Mouse (Mus musculus): ENCODE measurements around the gene Olfr311. TPM values are rescaled to one million over a fixed set of nuclear protein-coding genes. Genes with fewer than 3 reads are reported as not detected.

Gene Olfr311
- total and polyA plus RNA-seq, 2 experiments from 2014 or later = not detected

- H3K27me3 ChIP-seq (ENCODE audit: insufficient read depth, low read length) = no peaks in the 10 kb centered on the region
- no peak for TF ChIP-seq CTCF (IDR thresholded peaks at IDR 0.05; ENCODE audit: low read depth)
- H3K27ac ChIP-seq (ENCODE audit: low read depth, low read length) = no peak overlapping the region
- 79% methylated on average over 6 of the region's 6 CpGs for WGBS
- peak overlapping the region; percentile 70 for H3K4me3 ChIP-seq (ENCODE audit: low read depth, low read length)
- H3K4me2 ChIP-seq (ENCODE audit: low read depth) = peak overlapping the region; percentile 73
- no peak for DNase-seq
- H3K9ac ChIP-seq = peak overlapping the region; percentile 82
- H3K36me3 ChIP-seq (ENCODE audit: insufficient read depth) = peaks cover 15% of the 10 kb centered on the region
- no peaks in the 10 kb centered on the region for H3K9me3 ChIP-seq (ENCODE audit: low read length)
- no peak for ATAC-seq
- peaks cover 8% of the 10 kb centered on the region for H3K4me1 ChIP-seq (ENCODE audit: insufficient read depth)
These were observed 28.9 kb downstream of the Olfr311 start for GRCm38 (mm10) chr11:58867954-58868330.

DNA sequence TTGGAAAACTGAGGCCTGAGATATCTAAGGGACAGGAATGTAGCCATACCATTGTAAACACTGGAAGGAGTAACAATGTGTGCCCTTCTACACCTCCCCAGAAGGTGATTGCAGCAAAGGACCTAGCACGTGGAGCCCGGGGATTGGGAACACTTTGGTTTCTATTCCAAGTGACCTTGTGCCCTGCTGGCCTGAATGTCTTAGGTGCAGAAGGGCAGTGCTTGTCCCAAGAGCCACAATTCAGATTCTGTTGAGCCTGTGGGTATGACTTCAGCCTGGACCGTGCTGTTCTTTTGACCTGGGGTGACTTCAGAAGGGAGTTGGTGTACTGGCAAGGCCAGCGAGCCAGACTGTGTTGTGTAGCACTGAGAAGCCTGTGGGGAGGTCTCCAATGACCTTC, 31.9 kb downstream of the Olfr311 start:
- H3K4me2 ChIP-seq (ENCODE audit: low read depth) = no peak overlapping the region
- H3K36me3 ChIP-seq (ENCODE audit: insufficient read depth) = peaks cover 15% of the 10 kb centered on the region
- ATAC-seq = no peak
- 86% methylated on average over 4 of the region's 4 CpGs for WGBS
- no peak for DNase-seq
- H3K4me3 ChIP-seq (ENCODE audit: low read depth, low read length) = no peak overlapping the region
- no peaks in the 10 kb centered on the region for H3K9me3 ChIP-seq (ENCODE audit: low read length)
- H3K27ac ChIP-seq (ENCODE audit: low read depth, low read length) = no peak overlapping the region
- H3K27me3 ChIP-seq (ENCODE audit: insufficient read depth, low read length) = no peaks in the 10 kb centered on the region
- peaks cover 8% of the 10 kb centered on the region for H3K4me1 ChIP-seq (ENCODE audit: insufficient read depth)
- H3K9ac ChIP-seq = no peak overlapping the region
- TF ChIP-seq CTCF (IDR thresholded peaks at IDR 0.05; ENCODE audit: low read depth) = no peak

DNA sequence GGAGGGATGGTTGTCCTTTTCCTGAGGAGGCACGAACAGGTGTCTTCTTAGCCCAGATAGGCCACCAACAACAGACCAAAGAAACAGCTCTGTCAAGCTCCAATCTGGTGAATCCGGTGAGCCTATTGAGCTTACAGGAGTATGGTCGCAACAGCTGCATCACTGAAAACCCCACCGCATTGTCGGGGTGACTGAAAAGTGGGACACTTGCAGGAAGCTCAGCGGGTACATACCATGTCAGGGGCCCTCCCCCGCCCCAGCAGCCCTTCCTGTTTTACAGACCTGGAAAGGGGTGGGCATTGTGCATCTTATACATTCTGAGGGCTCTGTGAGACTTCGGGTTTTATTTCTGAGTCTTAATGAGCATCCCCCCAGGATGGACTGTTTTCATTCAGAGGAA, 44.7 kb downstream of the Olfr311 start:
- no peak for TF ChIP-seq CTCF (IDR thresholded peaks at IDR 0.05; ENCODE audit: low read depth)
- ATAC-seq = no peak
- no peaks in the 10 kb centered on the region for H3K27me3 ChIP-seq (ENCODE audit: insufficient read depth, low read length)
- H3K4me3 ChIP-seq (ENCODE audit: low read depth, low read length) = no peak overlapping the region
- H3K4me1 ChIP-seq (ENCODE audit: insufficient read depth) = no peaks in the 10 kb centered on the region
- DNase-seq = no peak
- no peak overlapping the region for H3K9ac ChIP-seq
- WGBS = 85% methylated on average over 8 of the region's 8 CpGs
- H3K36me3 ChIP-seq (ENCODE audit: insufficient read depth) = peaks cover 45% of the 10 kb centered on the region
- no peaks in the 10 kb centered on the region for H3K9me3 ChIP-seq (ENCODE audit: low read length)
- H3K27ac ChIP-seq (ENCODE audit: low read depth, low read length) = no peak overlapping the region
- no peak overlapping the region for H3K4me2 ChIP-seq (ENCODE audit: low read depth)

DNA sequence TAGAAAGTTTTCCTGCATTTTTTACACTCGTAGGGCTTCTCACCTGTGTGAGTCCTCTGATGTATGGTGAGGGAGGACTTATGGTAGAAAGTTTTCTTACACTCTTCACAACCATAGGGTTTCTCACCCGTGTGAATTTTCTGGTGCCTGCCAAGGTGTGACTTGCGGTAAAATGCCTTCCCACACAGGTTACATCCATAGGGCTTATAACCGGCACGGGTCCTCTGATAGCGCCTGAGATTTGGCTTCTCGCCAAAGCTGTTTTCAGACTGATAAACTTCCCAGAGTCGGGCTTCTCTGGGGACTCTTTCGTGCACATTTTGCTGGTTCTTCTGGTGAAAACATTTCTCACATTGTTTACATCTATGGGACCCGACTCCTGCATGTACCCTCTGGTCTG, 51.5 kb downstream of the Olfr311 start:
- peaks cover 55% of the 10 kb centered on the region for H3K36me3 ChIP-seq (ENCODE audit: insufficient read depth)
- no peak overlapping the region for H3K4me2 ChIP-seq (ENCODE audit: low read depth)
- ATAC-seq (no peak), DNase-seq (no peak)
- TF ChIP-seq CTCF (IDR thresholded peaks at IDR 0.05; ENCODE audit: low read depth) = no peak
- H3K9ac ChIP-seq = no peak overlapping the region
- no peak overlapping the region for H3K27ac ChIP-seq (ENCODE audit: low read depth, low read length)
- H3K4me3 ChIP-seq (ENCODE audit: low read depth, low read length) = no peak overlapping the region
- WGBS = 91% methylated on average over 10 of the region's 10 CpGs
- H3K9me3 ChIP-seq (ENCODE audit: low read length) = no peaks in the 10 kb centered on the region
- H3K27me3 ChIP-seq (ENCODE audit: insufficient read depth, low read length) = no peaks in the 10 kb centered on the region
- no peaks in the 10 kb centered on the region for H3K4me1 ChIP-seq (ENCODE audit: insufficient read depth)

Other genes starting within 250 kb of the Olfr311 start
- not detected in 2 replicates for gene Olfr324, start 244.1 kb upstream of the Olfr311 start, total RNA-seq (2014; rRNA removed)
- 0.13 TPM in 1 of 2 replicates, not detected in the other for gene Olfr324, start 244.1 kb upstream of the Olfr311 start, polyA plus RNA-seq (2015; fragmentation: Nextera tagmentation; extraction: Ambion mirVana)
- not detected in 2 replicates for gene 2210407C18Rik, start 223.2 kb upstream of the Olfr311 start, total RNA-seq (2014; rRNA removed)
- gene 2210407C18Rik, start 223.2 kb upstream of the Olfr311 start, polyA plus RNA-seq (2015; fragmentation: Nextera tagmentation; extraction: Ambion mirVana) = not detected in 2 replicates
- gene Olfr323, start 208.8 kb upstream of the Olfr311 start, total RNA-seq (2014; rRNA removed) = not detected in 2 replicates
- gene Olfr323, start 208.8 kb upstream of the Olfr311 start, polyA plus RNA-seq (2015; fragmentation: Nextera tagmentation; extraction: Ambion mirVana) = not detected in 2 replicates
- 0.15 TPM in 1 of 2 replicates, not detected in the other for gene Trim58, start 198.8 kb upstream of the Olfr311 start, total RNA-seq (2014; rRNA removed)
- 0.06 and 0.19 TPM in 2 replicates for gene Trim58, start 198.8 kb upstream of the Olfr311 start, polyA plus RNA-seq (2015; fragmentation: Nextera tagmentation; extraction: Ambion mirVana)
- not detected in 2 replicates for gene Olfr322, start 180.5 kb upstream of the Olfr311 start, total RNA-seq (2014; rRNA removed)
- gene Olfr322, start 180.5 kb upstream of the Olfr311 start, polyA plus RNA-seq (2015; fragmentation: Nextera tagmentation; extraction: Ambion mirVana) = not detected in 2 replicates
- gene Olfr320, start 158.2 kb upstream of the Olfr311 start, total RNA-seq (2014; rRNA removed) = not detected in 2 replicates
- gene Olfr320, start 158.2 kb upstream of the Olfr311 start, polyA plus RNA-seq (2015; fragmentation: Nextera tagmentation; extraction: Ambion mirVana) = not detected in 2 replicates
- gene Olfr319, start 140.1 kb upstream of the Olfr311 start, total RNA-seq (2014; rRNA removed) = not detected in 2 replicates
- gene Olfr319, start 140.1 kb upstream of the Olfr311 start, polyA plus RNA-seq (2015; fragmentation: Nextera tagmentation; extraction: Ambion mirVana) = not detected in 2 replicates
- not detected in 2 replicates for gene Olfr318, start 115.2 kb upstream of the Olfr311 start, total RNA-seq (2014; rRNA removed)
- not detected in 2 replicates for gene Olfr318, start 115.2 kb upstream of the Olfr311 start, polyA plus RNA-seq (2015; fragmentation: Nextera tagmentation; extraction: Ambion mirVana)
- gene Olfr317, start 100.0 kb upstream of the Olfr311 start, total RNA-seq (2014; rRNA removed) = 0.15 and 0.81 TPM in 2 replicates
- 0.12 and 0.13 TPM in 2 replicates for gene Olfr317, start 100.0 kb upstream of the Olfr311 start, polyA plus RNA-seq (2015; fragmentation: Nextera tagmentation; extraction: Ambion mirVana)
- gene Olfr316, start 86.5 kb upstream of the Olfr311 start, total RNA-seq (2014; rRNA removed) = not detected in 2 replicates
- 0.16 TPM in 1 of 2 replicates, not detected in the other for gene Olfr316, start 86.5 kb upstream of the Olfr311 start, polyA plus RNA-seq (2015; fragmentation: Nextera tagmentation; extraction: Ambion mirVana)
- gene Olfr315, start 66.1 kb upstream of the Olfr311 start, total RNA-seq (2014; rRNA removed) = 0.29 TPM in 1 of 2 replicates, not detected in the other
- not detected in 2 replicates for gene Olfr315, start 66.1 kb upstream of the Olfr311 start, polyA plus RNA-seq (2015; fragmentation: Nextera tagmentation; extraction: Ambion mirVana)
- not detected in 2 replicates for gene Olfr314, start 56.3 kb upstream of the Olfr311 start, total RNA-seq (2014; rRNA removed)
- gene Olfr314, start 56.3 kb upstream of the Olfr311 start, polyA plus RNA-seq (2015; fragmentation: Nextera tagmentation; extraction: Ambion mirVana) = not detected in 2 replicates
- 8.0 and 8.6 TPM in 2 replicates for gene Fam183b, start 37.3 kb upstream of the Olfr311 start, total RNA-seq (2014; rRNA removed)
- 8.6 and 12.0 TPM in 2 replicates for gene Fam183b, start 37.3 kb upstream of the Olfr311 start, polyA plus RNA-seq (2015; fragmentation: Nextera tagmentation; extraction: Ambion mirVana)
- gene Olfr313, start 24.3 kb upstream of the Olfr311 start, total RNA-seq (2014; rRNA removed) = not detected in 2 replicates
- not detected in 2 replicates for gene Olfr313, start 24.3 kb upstream of the Olfr311 start, polyA plus RNA-seq (2015; fragmentation: Nextera tagmentation; extraction: Ambion mirVana)
- not detected in 2 replicates for gene Olfr312, start 10.0 kb upstream of the Olfr311 start, total RNA-seq (2014; rRNA removed)
- gene Olfr312, start 10.0 kb upstream of the Olfr311 start, polyA plus RNA-seq (2015; fragmentation: Nextera tagmentation; extraction: Ambion mirVana) = not detected in 2 replicates
- 22.6 and 22.8 TPM in 2 replicates for gene Gm12258, start 7.9 kb downstream of the Olfr311 start, total RNA-seq (2014; rRNA removed)
- gene Gm12258, start 7.9 kb downstream of the Olfr311 start, polyA plus RNA-seq (2015; fragmentation: Nextera tagmentation; extraction: Ambion mirVana) = 6.2 and 10.2 TPM in 2 replicates
- 8.5 and 8.8 TPM in 2 replicates for gene 2810021J22Rik, start 28.0 kb downstream of the Olfr311 start, total RNA-seq (2014; rRNA removed)
- 5.3 and 8.2 TPM in 2 replicates for gene 2810021J22Rik, start 28.0 kb downstream of the Olfr311 start, polyA plus RNA-seq (2015; fragmentation: Nextera tagmentation; extraction: Ambion mirVana)
- gene Zfp39, start 65.0 kb downstream of the Olfr311 start, total RNA-seq (2014; rRNA removed) = 13.0 and 13.2 TPM in 2 replicates
- 4.4 and 7.0 TPM in 2 replicates for gene Zfp39, start 65.0 kb downstream of the Olfr311 start, polyA plus RNA-seq (2015; fragmentation: Nextera tagmentation; extraction: Ambion mirVana)
- 0.10 TPM in 1 of 2 replicates, not detected in the other for gene Btnl10, start 78.7 kb downstream of the Olfr311 start, total RNA-seq (2014; rRNA removed)
- gene Btnl10, start 78.7 kb downstream of the Olfr311 start, polyA plus RNA-seq (2015; fragmentation: Nextera tagmentation; extraction: Ambion mirVana) = not detected in 2 replicates
- gene Rnf187, start 99.7 kb downstream of the Olfr311 start, total RNA-seq (2014; rRNA removed) = 668 and 716 TPM in 2 replicates
- 583 and 608 TPM in 2 replicates for gene Rnf187, start 99.7 kb downstream of the Olfr311 start, polyA plus RNA-seq (2015; fragmentation: Nextera tagmentation; extraction: Ambion mirVana)
- gene Hist3h2ba, start 109.7 kb downstream of the Olfr311 start, total RNA-seq (2014; rRNA removed) = 446 and 960 TPM in 2 replicates
- 111 and 146 TPM in 2 replicates for gene Hist3h2ba, start 109.7 kb downstream of the Olfr311 start, polyA plus RNA-seq (2015; fragmentation: Nextera tagmentation; extraction: Ambion mirVana)
- gene Hist3h2a, start 115.4 kb downstream of the Olfr311 start, total RNA-seq (2014; rRNA removed) = 181 and 199 TPM in 2 replicates
- 58.0 and 58.7 TPM in 2 replicates for gene Hist3h2a, start 115.4 kb downstream of the Olfr311 start, polyA plus RNA-seq (2015; fragmentation: Nextera tagmentation; extraction: Ambion mirVana)
- gene Trim17, start 115.4 kb downstream of the Olfr311 start, total RNA-seq (2014; rRNA removed) = 3.4 and 4.0 TPM in 2 replicates
- 0.65 TPM in 2 replicates for gene Trim17, start 115.4 kb downstream of the Olfr311 start, polyA plus RNA-seq (2015; fragmentation: Nextera tagmentation; extraction: Ambion mirVana)
- gene Trim11, start 138.8 kb downstream of the Olfr311 start, total RNA-seq (2014; rRNA removed) = 29.2 and 31.9 TPM in 2 replicates
- 13.5 and 16.0 TPM in 2 replicates for gene Trim11, start 138.8 kb downstream of the Olfr311 start, polyA plus RNA-seq (2015; fragmentation: Nextera tagmentation; extraction: Ambion mirVana)

Data from forebrain, postnatal 0 days (tissue).